Mouse (Mus musculus) thymus, adult 18-20 months (tissue): ENCODE results near the gene Ankrd44.

Source experiments
- DNase-seq, 2 experiments: peaks; one replicate each; pipeline ENCODE4 v3.0.0; 2022; ENCODE audit warnings: mixed read lengths in 2 of 2

The Ankrd44 gene

DNA sequence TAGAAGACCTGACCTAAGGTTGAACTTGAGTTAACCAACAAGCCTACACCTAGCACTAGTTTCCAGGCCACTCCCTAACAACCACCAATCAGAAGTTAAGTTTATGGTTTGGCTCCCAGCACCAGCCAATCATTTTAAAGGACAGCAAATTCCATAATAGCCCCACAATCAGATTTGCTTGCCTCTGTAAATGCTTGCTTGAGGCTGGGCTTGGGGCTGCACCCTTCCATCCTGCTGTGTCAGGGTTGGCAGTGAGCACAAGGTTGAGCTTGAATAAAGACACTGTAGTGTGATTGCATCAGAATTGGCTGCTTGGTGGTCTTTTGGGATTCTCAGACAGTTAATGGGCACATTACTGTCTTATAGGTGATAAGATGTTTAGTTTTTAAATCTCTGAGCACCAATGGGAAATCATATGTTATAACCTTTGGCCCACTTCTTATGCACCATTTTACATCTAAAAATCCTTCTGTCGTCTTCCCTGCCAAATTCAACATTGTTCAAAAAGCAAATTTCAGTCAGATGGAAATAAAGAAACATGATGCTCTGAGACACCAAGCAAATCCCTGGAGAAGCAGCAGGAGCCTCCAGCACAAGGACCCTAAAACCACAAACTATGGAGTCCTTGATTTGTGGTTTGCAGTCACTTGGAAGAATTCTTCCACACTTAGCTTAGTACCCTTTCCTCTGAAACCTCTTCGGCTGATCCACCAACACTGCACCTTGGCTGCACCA is 119.9 kb downstream of the Ankrd44 start:
- no peak for DNase-seq

DNA sequence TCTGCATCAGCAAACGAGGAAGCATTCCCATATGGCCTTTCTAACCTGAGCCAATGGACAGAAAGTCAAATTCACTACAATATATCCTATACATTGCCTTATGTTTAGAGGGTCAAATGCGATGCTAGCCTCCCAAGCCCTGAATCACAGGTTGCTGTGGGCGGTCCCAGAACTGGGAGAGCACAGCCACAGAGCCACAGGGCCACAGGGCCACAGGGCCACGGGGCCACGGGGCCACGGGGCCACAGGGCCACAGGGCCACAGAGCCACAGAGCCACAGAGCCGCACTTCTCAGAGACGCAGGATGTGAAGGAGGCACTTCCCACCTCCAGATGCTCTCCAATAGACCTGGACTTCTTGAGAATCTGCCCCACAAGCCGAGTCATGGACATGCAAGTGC is 121.8 kb downstream of the Ankrd44 start:
- no peak for DNase-seq

DNA sequence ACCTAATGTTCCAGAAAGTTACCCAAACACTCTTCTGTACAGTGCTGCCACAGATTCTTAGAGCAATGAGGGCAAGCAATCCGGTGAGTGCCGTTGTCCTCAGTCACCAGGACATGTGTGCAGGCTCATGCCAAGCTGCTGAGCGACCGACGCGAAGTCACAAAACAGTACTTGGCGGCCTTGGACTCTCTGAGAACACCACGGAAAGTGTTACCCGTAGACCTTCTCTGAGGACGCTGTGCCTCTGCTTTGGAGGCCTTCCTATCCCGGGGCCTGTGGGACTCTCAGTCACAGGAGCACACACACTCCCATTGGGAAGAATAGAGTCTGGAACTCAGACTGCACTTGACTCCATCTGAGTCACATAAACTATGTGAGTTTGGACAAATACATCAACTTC is 123.5 kb downstream of the Ankrd44 start:
- DNase-seq: no peak

DNA sequence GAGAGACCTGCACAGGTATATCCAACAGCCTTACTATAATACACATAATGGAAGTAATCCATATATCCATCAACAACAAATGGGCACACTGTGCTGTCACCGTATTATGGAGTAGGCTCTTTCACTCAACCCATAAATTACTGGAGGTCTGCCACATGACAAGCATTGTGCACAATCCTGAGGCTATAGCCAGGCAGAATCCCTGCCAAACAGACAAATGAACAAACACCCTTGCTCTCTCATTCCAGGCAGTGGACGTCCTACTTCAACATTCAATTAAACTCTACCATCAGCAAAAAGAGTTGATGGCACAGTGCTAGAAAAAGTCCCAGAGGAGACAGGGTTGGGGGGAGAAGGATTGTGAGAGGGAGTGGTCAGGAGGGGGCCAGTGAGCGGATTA is 124.9 kb downstream of the Ankrd44 start:
- no peak for DNase-seq

DNA sequence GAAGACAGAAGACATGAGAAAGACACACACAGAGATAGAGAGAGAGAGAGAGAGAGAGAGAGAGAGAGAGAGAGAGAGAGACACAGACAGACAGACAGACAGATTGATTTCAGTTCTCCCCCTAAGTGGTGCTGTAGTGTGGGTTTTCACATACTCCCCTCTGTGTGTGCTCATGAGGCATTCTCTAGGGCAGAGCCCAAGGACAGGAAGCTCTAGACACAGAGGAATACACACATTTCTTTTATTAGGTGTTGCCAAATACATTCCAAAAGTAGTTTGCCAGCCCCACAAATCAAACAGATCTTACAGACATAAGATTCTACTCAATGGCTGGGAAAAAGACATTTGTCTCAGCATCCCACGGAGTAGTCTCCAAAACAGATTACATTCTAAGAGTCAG is 126.8 kb downstream of the Ankrd44 start:
- no peak for DNase-seq

DNA sequence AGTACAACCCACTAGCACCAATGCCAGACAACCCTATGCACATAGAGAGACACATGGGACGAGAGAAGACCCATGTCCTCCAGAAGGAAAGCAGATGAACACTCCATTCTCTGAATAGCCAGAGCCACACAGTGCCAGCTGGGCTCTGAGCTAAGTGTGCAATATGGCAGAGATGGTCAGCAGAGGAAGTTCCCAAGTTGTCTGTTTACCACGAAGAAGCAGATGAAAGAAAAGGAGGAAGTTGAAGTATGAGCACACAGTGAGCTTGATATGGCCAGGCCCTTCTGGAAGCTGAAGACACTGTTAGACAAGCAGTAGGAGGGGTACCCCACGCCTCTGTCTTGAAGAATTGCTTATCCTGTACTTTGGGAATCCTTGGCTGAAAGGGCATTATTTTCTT is 127.8 kb downstream of the Ankrd44 start:
- DNase-seq: no peak

DNA sequence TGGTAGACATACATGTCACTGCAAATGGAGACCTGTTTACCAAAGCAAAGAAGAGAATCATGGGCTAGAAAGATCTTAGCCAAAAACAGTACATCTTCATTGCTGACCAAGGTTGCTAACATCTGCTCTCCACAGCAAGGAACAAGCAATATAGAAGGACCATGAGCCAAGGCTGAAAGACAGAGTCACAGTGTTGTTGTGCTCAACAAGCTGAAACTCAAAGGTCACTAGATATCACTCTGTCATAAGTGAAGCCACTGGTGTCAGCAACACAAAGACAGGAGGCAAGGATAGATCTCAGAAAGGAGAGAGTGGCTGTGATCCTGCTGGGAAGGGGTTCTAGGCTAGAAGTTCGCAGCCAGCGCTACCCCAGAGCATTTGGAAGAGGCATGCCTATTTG is 131.5 kb downstream of the Ankrd44 start:
- no peak for DNase-seq

DNA sequence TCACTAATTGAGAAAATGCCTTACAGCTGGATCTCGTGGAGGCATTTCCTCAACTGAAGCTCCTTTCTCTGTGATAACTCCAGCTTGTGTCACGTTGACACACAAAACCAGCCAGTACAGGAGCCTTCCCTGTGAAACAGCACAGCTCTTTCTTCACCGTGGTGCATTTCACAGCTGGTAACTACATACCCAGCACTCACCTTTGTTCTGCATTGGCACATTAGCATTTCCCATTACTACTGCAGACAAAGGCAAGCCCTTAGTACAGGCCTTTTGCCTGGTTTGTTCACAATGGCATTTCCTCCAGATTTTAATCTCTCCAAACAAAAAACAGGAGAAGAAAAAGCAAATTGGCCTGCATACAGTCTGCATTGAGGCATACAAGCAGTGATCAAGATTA is 134.8 kb downstream of the Ankrd44 start:
- no peak for DNase-seq

DNA sequence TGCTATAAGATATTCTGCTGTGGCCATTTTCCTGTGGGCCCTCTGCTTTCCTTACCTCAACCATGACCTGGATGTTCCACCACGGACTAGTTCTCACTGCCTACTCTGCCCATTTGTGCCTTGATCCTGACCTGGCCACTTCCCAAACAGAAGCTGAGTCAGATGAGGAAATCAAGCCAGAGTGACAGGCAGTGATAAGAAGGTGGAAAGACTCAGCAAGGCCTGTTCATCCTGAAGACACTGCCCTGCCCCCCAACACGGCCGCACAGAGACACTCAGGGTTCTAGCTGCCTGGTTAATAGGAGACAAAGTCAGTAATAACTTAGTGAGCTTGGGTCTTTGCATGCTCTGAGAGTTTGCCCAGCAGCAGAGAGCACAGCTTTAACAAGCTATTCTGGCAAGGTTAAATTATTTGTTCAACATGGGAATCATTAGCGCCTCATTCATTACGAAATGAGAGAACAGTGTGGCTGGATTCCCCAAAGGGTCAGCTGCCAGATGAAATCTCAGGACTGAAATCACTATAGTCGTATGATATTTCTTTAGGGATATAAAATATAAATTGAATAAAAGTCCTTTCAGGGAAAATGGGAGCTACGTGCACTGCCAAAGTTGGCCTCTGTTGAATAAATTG is 136.7 kb downstream of the Ankrd44 start:
- no peak for DNase-seq

DNA sequence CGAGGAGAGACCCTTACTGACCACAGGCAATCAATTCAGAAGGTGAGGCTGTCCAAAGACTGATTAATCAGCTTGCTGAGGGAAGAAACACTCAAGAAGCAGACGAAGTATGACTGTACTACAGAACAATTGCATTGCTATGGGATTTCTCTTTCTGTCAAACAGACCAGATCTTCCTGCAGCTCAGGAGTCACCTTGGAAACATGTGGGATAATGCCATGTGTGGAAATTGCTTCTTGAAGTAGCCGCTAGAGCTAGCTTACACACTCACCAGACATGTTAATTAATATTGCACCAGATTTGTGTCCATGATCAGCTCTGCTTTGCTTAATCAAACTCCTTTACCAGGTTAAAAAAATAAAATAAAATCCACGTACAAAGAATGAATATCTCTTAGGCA is 137.8 kb downstream of the Ankrd44 start:
- DNase-seq: no peak

DNA sequence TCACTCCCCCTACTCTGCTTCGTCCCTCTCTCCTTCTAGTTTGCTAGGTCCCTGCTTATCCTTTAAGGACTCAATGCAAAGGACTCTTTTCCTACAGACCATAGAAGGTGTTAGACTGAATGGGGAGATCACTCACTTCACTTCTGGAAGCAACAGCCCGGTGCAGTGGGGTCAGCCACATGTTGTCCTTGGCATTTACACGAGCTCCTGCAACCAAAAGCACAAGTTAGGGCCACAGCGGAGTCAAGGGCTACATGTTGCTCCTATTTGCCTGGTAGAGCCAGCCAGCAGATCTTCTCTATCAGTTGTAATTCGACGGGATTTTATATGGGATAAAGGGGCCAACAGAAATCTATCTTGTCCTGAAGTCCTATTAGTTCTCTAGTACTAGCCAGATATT is 148.0 kb downstream of the Ankrd44 start:
- no peak for DNase-seq

DNA sequence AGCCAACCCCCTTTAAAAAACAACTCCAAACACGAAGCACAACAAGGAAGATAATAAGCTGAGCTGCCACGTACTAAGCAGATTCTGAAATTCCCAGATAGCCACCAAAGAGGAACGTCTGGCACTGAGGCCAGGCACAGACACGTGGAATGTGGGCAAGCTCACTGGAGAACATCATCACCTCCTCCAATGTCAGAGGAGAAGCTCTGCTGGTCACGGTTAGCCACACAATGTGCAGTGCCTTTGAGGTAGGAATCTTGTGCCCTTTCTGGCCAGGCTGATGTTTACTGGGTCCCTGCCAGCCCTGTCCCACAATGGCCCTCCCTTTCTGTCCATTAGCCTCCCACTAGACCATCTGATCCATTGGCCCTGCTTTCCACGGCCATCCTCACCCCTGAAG is 149.1 kb downstream of the Ankrd44 start:
- no peak for DNase-seq

DNA sequence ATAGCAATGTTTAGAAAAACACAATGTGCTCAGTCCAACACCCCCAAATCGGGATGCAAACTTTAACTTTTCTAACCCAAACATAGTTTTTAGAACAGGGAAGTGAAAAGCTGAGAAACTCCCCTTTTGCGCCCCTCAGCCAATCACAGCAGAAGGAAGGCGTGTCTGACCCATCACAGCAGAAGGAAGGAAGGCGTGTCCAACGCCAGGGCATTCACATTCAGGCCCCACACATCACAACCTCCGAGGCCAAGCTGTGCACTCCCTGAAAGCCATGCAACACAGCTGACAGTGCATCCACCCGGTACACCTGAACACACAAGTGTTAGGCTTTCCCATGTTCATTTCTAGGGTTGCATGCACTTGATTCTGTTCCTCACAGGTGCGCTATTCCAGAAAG is 150.1 kb downstream of the Ankrd44 start:
- no peak for DNase-seq

DNA sequence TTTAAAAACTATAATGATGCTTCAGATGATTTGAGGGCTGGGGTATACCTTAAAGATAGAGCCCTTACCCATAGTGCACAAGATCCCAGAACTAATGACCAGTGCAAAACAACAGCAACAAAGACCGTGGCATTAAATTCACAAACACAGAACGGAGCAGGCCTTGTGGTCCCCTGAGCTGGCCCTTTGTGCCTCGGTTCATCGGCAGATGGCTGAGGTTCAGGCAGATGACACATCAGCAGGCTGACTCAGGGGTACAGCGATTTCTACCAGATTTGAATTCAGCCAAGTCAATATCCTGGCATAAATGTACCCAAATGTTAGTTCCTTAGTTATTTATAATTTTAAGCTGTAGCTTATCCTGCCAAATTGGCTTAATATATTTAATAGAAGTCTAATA is 153.3 kb downstream of the Ankrd44 start:
- no peak for DNase-seq

DNA sequence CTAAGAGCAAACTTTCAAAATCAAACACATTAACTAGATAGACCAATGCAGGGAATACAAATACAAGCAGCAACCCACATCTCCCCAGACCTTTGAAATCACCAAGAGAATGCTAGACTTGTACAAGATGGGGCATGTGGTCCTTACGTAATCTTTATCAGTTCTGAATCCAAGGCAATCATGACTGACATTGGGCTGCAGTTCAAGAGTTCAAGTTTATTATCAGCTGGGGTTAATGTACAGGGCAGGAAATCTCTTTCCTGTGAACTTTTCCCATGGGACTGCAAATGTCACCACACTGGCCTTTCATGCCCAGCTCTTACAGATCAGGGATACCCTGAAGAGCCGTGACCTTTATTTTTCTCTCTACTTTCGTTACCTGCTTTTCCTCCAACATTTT is 154.7 kb downstream of the Ankrd44 start:
- no peak for DNase-seq

DNA sequence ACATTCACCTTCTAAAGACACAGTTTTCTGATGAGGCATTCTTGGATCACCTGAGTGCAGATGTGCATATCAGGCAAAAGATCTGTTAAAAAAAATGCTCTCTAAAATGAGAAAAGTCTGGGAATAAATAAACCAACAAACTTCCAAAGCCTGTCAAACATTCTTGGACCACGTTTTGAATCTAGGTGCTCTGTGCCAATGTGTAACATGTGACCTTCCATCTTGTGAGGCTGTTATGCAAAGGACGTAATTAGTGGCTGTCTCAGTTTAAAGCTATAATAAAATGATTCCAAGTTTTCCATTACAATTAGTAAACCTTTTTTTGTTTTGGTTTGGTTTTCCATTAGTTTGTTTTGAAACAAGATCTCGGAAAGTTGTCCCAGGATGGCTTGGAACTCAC is 159.0 kb downstream of the Ankrd44 start:
- DNase-seq: no peak

DNA sequence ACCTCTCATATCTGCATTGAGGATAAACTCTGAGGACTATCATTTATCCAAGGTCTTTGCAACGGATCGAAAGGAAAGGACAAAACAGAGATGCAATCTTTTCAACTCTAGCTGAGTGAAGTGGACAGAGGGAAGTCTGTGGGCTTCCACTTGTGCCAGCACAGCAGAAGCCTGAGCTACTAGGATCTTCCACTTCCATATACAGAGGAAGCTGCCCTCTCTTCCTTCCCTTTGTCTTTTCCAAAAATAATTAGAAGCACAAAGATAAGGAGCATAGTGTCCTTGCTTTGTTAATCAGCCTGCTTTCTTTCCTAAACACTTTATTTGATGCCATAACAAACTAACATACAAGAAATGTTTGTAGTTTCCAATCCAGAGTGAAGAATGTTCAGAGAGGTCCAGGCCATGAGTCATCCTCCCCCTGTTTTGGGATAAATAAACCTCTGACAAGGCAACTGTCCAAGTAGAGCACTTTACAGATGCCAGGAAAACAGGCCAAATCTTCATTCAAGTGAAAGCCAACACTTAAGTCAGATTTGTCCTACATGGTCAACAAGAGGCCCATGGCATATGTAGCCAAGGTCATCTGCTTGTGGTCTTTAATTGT is 160.5 kb downstream of the Ankrd44 start:
- no peak for DNase-seq

DNA sequence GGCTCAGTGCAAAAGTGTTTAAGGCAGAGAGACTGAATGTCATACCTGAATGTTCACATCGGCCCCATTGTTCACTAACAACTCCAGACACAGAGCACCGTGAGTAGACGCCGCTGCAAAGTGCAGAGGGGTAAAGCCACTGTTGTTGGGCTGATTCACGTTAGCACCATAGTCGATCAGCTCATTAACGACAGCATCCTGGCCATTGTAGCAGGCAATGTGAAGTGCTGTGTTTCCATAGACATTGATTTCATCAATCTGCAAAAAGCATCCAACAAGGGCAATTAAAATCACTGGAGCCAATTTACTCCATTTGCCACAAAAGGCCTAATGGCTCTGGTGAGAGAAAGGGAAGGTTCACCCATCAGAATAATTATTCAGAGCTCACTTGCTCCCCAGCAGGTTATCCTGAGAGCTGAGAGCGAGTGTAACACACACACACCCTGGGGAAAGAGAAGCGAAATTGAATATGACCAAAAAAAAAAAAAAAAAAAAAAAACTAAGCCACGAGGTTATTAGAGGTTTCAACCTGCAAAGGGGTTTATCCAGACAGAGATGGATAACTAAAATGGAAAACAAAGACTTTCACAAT is 163.9 kb downstream of the Ankrd44 start:
- no peak for DNase-seq

DNA sequence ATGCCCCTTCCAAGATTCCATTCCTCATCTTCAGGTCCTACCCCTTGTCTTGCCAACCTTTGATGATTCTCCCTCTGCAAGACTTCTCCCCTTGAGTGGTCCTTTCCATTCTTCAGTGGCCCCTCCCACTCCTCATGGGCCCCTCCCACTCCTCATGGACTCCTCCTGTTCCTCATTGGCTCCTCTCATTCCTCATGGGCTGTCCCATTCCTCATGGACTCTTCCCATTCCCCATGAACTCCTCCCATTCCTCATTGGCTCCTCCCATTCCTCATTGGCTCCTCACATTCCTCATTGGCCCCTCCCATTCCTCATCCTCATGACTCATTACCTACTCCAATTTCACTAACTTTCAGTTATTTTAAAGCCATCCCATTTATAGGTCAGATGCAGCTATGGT is 166.3 kb downstream of the Ankrd44 start:
- DNase-seq: no peak

DNA sequence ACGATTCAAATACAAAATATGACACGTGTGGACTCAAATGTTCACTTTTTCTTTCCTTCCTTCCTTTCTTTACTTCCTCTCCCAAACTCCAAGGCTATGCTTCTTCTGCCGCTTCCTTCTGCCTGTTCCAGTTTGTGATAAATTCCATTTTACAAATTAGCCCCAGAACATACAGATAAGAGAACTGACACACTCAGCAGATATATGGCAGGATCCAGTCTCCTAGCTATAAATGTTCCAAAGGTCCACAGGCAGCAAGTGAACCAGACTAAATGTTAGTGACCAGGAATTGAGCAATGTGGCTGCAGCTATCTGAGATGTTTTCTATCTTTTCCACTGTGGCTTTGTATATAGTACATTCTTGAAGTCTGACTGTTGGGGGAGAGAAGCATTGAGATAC is 168.9 kb downstream of the Ankrd44 start:
- no peak for DNase-seq

DNA sequence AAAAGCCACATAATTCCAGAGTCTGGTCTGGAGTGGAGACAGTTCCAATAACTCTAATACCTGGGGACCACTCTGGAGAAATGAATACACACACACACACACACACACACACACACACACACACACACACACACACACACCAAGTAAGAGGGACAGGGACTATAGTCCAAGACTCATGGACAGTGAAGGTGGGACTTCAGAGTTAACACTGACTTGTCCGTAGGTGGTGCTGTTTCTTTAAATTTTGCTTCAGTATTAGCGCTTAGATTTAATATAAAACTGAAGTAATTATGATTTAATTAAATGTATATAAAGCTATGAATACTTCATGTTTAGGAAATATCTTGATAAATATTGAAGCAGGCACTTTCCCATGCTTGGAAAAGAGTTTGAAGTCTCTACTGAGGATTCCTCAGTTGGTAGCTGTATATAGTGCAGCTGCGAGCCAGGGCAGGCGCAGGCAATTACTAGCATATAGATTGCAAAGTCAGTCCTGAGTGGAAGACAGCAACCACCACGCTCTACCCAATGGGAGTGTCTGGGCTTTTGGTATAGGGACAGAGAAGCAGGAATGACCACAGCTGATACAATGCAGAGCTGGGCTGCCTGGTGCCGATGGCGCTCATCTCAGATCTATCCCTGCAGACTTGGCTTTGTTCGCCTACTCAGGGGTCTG is 170.4 kb downstream of the Ankrd44 start:
- no peak for DNase-seq

DNA sequence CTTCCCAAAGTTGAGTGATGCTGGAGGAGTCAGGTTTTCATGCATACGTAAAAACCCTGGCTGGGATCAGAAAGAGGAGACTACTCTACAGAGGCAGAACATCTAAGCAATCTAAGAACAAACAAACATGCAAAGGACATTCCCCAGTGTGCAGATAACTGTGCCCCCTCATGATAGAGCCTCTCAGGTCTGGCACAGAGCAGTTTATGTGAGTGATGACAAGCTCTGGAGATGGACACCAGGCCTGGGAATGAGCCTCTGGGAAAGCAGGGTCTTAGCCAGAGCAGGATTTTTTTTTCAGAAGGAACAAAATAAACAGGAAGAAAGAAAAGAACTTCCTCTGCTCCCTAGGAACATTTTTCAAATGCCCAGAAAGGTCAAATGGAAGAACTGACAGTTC is 176.2 kb downstream of the Ankrd44 start:
- DNase-seq: no peak

DNA sequence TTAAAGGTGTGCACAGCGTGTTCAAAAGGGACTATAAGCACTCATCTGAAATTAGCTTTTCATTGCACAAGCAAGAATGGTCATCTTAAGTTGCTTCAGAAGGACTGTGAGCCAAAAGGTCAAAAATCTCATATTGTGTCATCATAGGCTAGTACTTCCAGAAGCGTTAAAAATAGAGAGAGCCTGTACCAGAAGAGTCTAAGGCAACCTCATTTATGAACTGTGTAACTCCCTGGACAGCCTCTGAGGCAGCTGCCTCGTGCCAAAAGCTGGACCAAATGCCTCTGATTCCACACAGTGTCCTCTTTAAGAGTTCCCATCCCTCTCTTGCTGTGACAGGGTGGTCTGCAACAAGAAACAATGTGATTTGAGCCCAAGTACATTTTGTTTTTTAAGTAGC is 176.7 kb downstream of the Ankrd44 start:
- DNase-seq: no peak
